Mouse (Mus musculus) adrenal gland, adult 8-10 months (tissue): Measurements from ENCODE around the gene Olfr616. TPM values are rescaled to one million over a fixed set of nuclear protein-coding genes. Genes with fewer than 3 reads are reported as not detected.
"Not testable (repeated sequence)": the region's sequence is repeated elsewhere in the genome, so short reads cannot be mapped to it uniquely, and the experiment has no call there.

Source experiments
- DNase-seq: peaks from one replicate; pipeline ENCODE4 v3.0.0; 2022
- microRNA-seq, 2 experiments: library from miRNA; unstranded; fragments of <30 nt; microRNA quantifications; one replicate each; pipeline ENCODE4 v1.2.0; 2022
- total RNA-seq, 4 experiments: library from RNA; stranded (reverse); gene quantifications; 2 replicates each; pipeline ENCODE4 v1.2.4; 2022

Gene Olfr616
- not detected for total RNA-seq

GRCm38 (mm10) chr7:103569043-103569442 is at the start of gene Olfr616:
Gene Olfr616, minus strand, starts transcription at chr7:103569143.
- DNase-seq: no peak

GRCm38 (mm10) chr7:103612434-103612833 is 43.5 kb upstream of the Olfr616 start, which contains the start of gene Olfr620:
Gene Olfr620, minus strand, starts transcription at chr7:103612534.
- DNase-seq: no peak

GRCm38 (mm10) chr7:103607425-103607824 is 38.5 kb upstream of the Olfr616 start:
- DNase-seq: no peak

GRCm38 (mm10) chr7:103600275-103600674 is 31.3 kb upstream of the Olfr616 start, which contains the start of gene Olfr619:
Gene Olfr619, plus strand, starts transcription at chr7:103600575.
- no peak for DNase-seq

- no peak for DNase-seq
Observed at GRCm38 (mm10) chr7:103589803-103590202, 20.9 kb upstream of the Olfr616 start, which contains the start of gene Olfr618. Gene Olfr618, plus strand, starts transcription at chr7:103590103.

- no peak for DNase-seq
Observed at GRCm38 (mm10) chr7:103572761-103573160, 3.8 kb upstream of the Olfr616 start, which contains the start of gene Olfr617. Gene Olfr617, plus strand, starts transcription at chr7:103573061.

GRCm38 (mm10) chr7:103555779-103556178 is 13.2 kb downstream of the Olfr616 start, which contains the start of gene Olfr615:
Gene Olfr615, plus strand, starts transcription at chr7:103556079.
- no peak for DNase-seq

- no peak for DNase-seq
Observed at GRCm38 (mm10) chr7:103547774-103548173, 21.2 kb downstream of the Olfr616 start, which contains the start of gene Olfr613. Gene Olfr613, plus strand, starts transcription at chr7:103548074.

GRCm38 (mm10) chr7:103542617-103543016 is 26.3 kb downstream of the Olfr616 start, which contains the start of gene Olfr612:
Gene Olfr612, minus strand, starts transcription at chr7:103542717.
- not testable (repeated sequence) for DNase-seq

- DNase-seq: not testable (repeated sequence)
Observed at GRCm38 (mm10) chr7:103520746-103521145, 48.2 kb downstream of the Olfr616 start, which contains the start of gene Olfr611. Gene Olfr611, minus strand, starts transcription at chr7:103520846.

Small RNA genes lying within 50 kb of the gene (microRNA-seq; reads per million reads assigned to microRNA genes)
- gene Gm26506: 0 reads per million in 2 experiments

Other genes with a start within 250 kb of the Olfr616 start
- not detected for gene Olfr598, start 245.6 kb downstream of the Olfr616 start, total RNA-seq
- gene Olfr599, start 233.2 kb downstream of the Olfr616 start, total RNA-seq: not detected
- not detected for gene Olfr600, start 219.5 kb downstream of the Olfr616 start, total RNA-seq
- not detected for gene Olfr601, start 206.5 kb downstream of the Olfr616 start, total RNA-seq
- not detected for gene Olfr603, start 183.0 kb downstream of the Olfr616 start, total RNA-seq
- not detected for gene Usp17lc, start 154.1 kb downstream of the Olfr616 start, total RNA-seq
- not detected for gene Olfr605, start 123.7 kb downstream of the Olfr616 start, total RNA-seq
- gene Olfr606, start 120.1 kb downstream of the Olfr616 start, total RNA-seq: not detected
- gene Olfr607, start 105.0 kb downstream of the Olfr616 start, total RNA-seq: not detected
- not detected for gene Olfr608, start 99.3 kb downstream of the Olfr616 start, total RNA-seq
- not detected for gene Olfr609, start 71.1 kb downstream of the Olfr616 start, total RNA-seq
- gene Olfr610, start 57.0 kb downstream of the Olfr616 start, total RNA-seq: not detected
- gene Olfr611, start 48.3 kb downstream of the Olfr616 start, total RNA-seq: not detected
- not detected for gene Olfr612, start 26.4 kb downstream of the Olfr616 start, total RNA-seq
- not detected for gene Olfr613, start 21.1 kb downstream of the Olfr616 start, total RNA-seq
- gene Olfr615, start 13.1 kb downstream of the Olfr616 start, total RNA-seq: not detected
- gene Olfr617, start 3.9 kb upstream of the Olfr616 start, total RNA-seq: not detected
- not detected for gene Olfr618, start 21.0 kb upstream of the Olfr616 start, total RNA-seq
- gene Olfr619, start 31.4 kb upstream of the Olfr616 start, total RNA-seq: not detected
- gene Olfr620, start 43.4 kb upstream of the Olfr616 start, total RNA-seq: not detected
- gene Olfr622, start 73.6 kb upstream of the Olfr616 start, total RNA-seq: not detected
- gene Olfr623, start 94.6 kb upstream of the Olfr616 start, total RNA-seq: not detected
- under 1 TPM in 1 of 4 experiments, not detected in 3; 0.06 TPM for gene Olfr624, start 102.0 kb upstream of the Olfr616 start, total RNA-seq
- not detected for gene Olfr625-ps1, start 113.6 kb upstream of the Olfr616 start, total RNA-seq
- gene Olfr243, start 145.5 kb upstream of the Olfr616 start, total RNA-seq: not detected
- not detected for gene Olfr628, start 161.2 kb upstream of the Olfr616 start, total RNA-seq
- gene Olfr629, start 175.8 kb upstream of the Olfr616 start, total RNA-seq: not detected
- not detected for gene Olfr630, start 188.2 kb upstream of the Olfr616 start, total RNA-seq
- gene Olfr69, start 202.5 kb upstream of the Olfr616 start, total RNA-seq: not detected
- gene Olfr68, start 210.6 kb upstream of the Olfr616 start, total RNA-seq: not detected
- gene Olfr67, start 222.7 kb upstream of the Olfr616 start, total RNA-seq: not detected
- 100 to 1,000 TPM in 1 of 4 experiments, 10 to 100 TPM in 3; 78.2 to 176 (median 90.4) TPM for gene Hbb-bt, start 244.9 kb upstream of the Olfr616 start, total RNA-seq